Mouse (Mus musculus): ENCODE measurements at regions not wholly inside any gene's neighbourhood (a gene's known extent, or its start where the extent isn't known, plus 50 kb on each side); places are given as distances from the start of the nearest gene placed in this dataset.
A peak's percentile ranks its signal among the peaks of the same experiment; 100 is the strongest.
"Not testable (repeated sequence)": the region's sequence is repeated elsewhere in the genome, so short reads cannot be mapped to it uniquely, and the experiment has no call there.

- Histone ChIP-seq H3K9me3 (ENCODE audit: control insufficient read depth, low read length) (no peaks in the 10 kb centered on the region), H3K4me2 (ENCODE audit: low read depth) (no peak overlapping the region), H3K27me3 (ENCODE audit: control insufficient read depth, insufficient read depth, low read length) (no peaks in the 10 kb centered on the region), H3K4me3 (ENCODE audit: low read depth, low read length) (no peak overlapping the region), H3K36me3 (ENCODE audit: control insufficient read depth, insufficient read depth, low read length) (no peaks in the 10 kb centered on the region), H3K27ac (ENCODE audit: low read depth, low read length) (no peak overlapping the region), H3K9ac (ENCODE audit: low read length) (no peak overlapping the region), H3K4me1 (ENCODE audit: control insufficient read depth, insufficient read depth, low read length) (no peaks in the 10 kb centered on the region)
- DNase-seq (ENCODE audit: low spot score) (no peak), ATAC-seq (ENCODE audit: insufficient read depth, low FRiP score, low TSS enrichment) (no peak)
- 71% methylated on average over 9 of the region's 9 CpGs for WGBS
Measured at GRCm38 (mm10) chr10:85293071-85293783, 93.4 kb upstream of the Btbd11 start.

- Histone ChIP-seq H3K27ac (ENCODE audit: low read depth, low read length) (no peak overlapping the region), H3K4me2 (ENCODE audit: low read depth) (no peak overlapping the region), H3K36me3 (ENCODE audit: control insufficient read depth, insufficient read depth, low read length) (no peaks in the 10 kb centered on the region), H3K9me3 (ENCODE audit: control insufficient read depth, low read length) (no peaks in the 10 kb centered on the region), H3K9ac (ENCODE audit: low read length) (no peak overlapping the region), H3K4me3 (ENCODE audit: low read depth, low read length) (no peak overlapping the region), H3K4me1 (ENCODE audit: control insufficient read depth, insufficient read depth, low read length) (no peaks in the 10 kb centered on the region), H3K27me3 (ENCODE audit: control insufficient read depth, insufficient read depth, low read length) (no peaks in the 10 kb centered on the region)
- ATAC-seq (ENCODE audit: insufficient read depth, low FRiP score, low TSS enrichment), result no peak
- no peak for DNase-seq (ENCODE audit: low spot score)
- 86% methylated on average over 5 of the region's 5 CpGs for WGBS
Measured at GRCm38 (mm10) chr10:85295133-85295887, 91.3 kb upstream of the Btbd11 start.

DNA sequence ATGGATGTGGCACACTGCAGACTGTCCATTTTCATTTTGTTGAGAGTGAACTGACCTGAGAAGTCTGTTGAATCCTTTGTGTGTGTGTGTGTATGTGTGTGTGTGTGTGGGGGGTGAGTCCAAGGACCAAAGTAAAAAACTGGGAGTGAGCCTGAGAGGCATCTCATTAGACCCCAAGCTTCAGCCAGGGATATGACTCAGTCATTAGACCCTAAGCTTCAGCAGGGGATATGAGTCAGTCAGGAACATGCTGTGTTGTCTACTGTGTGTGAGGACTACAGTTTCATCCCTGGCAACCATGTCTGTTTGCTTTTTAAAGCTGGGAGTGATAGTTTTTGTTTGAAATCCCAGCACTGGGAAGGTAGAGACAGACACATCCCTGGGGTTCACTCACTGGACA lies 74.8 kb upstream of the Btbd11 start:
- no peak for ATAC-seq (ENCODE audit: insufficient read depth, low FRiP score, low TSS enrichment)
- no peak overlapping the region for H3K4me2 ChIP-seq (ENCODE audit: low read depth)
- H3K27ac ChIP-seq (ENCODE audit: low read depth, low read length), result no peak overlapping the region
- H3K9ac ChIP-seq (ENCODE audit: low read length), result no peak overlapping the region
- H3K36me3 ChIP-seq (ENCODE audit: control insufficient read depth, insufficient read depth, low read length), result no peaks in the 10 kb centered on the region
- no peaks in the 10 kb centered on the region for H3K27me3 ChIP-seq (ENCODE audit: control insufficient read depth, insufficient read depth, low read length)
- H3K4me3 ChIP-seq (ENCODE audit: low read depth, low read length), result no peak overlapping the region
- H3K4me1 ChIP-seq (ENCODE audit: control insufficient read depth, insufficient read depth, low read length), result no peaks in the 10 kb centered on the region
- no peaks in the 10 kb centered on the region for H3K9me3 ChIP-seq (ENCODE audit: control insufficient read depth, low read length)
- DNase-seq (ENCODE audit: low spot score), result no peak

GRCm38 (mm10) chr10:85313331-85313730 lies 73.3 kb upstream of the Btbd11 start:
- not testable (repeated sequence) for H3K36me3 ChIP-seq (ENCODE audit: control insufficient read depth, insufficient read depth, low read length); ATAC-seq (ENCODE audit: insufficient read depth, low FRiP score, low TSS enrichment); H3K27ac ChIP-seq (ENCODE audit: low read depth, low read length); H3K27me3 ChIP-seq (ENCODE audit: control insufficient read depth, insufficient read depth, low read length); H3K4me2 ChIP-seq (ENCODE audit: low read depth); H3K9me3 ChIP-seq (ENCODE audit: control insufficient read depth, low read length); DNase-seq (ENCODE audit: low spot score); H3K4me3 ChIP-seq (ENCODE audit: low read depth, low read length); H3K4me1 ChIP-seq (ENCODE audit: control insufficient read depth, insufficient read depth, low read length); H3K9ac ChIP-seq (ENCODE audit: low read length)
- 92% methylated on average over 10 of the region's 10 CpGs for WGBS

DNA sequence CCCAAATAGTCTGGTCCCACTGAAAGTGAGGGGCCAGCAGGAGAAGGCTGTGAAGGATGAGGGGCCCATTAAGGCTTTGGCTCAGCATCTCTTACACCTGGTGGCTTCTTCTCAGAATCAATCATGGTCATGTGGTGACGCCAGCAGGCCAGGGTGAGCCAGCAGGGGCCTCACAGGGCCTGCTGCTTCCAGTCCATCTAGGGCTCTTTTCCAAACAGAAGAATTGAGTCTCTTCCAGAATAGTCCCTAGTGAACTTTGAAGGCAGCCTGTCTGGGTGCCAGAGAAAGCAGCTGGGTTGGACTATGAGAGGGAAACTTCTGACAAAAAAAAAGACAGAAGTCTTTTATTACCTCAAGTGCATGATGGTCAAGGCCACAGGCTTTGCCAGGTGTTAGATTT lies 65.6 kb upstream of the Btbd11 start:
- no peaks in the 10 kb centered on the region for H3K9me3 ChIP-seq (ENCODE audit: control insufficient read depth, low read length)
- no peak overlapping the region for H3K27ac ChIP-seq (ENCODE audit: low read depth, low read length)
- H3K9ac ChIP-seq (ENCODE audit: low read length), result no peak overlapping the region
- ATAC-seq (ENCODE audit: insufficient read depth, low FRiP score, low TSS enrichment) (no peak), DNase-seq (ENCODE audit: low spot score) (no peak)
- no peaks in the 10 kb centered on the region for H3K4me1 ChIP-seq (ENCODE audit: control insufficient read depth, insufficient read depth, low read length)
- H3K4me3 ChIP-seq (ENCODE audit: low read depth, low read length), result no peak overlapping the region
- 76% methylated on average over 1 of the region's 1 CpGs for WGBS
- no peak overlapping the region for H3K4me2 ChIP-seq (ENCODE audit: low read depth)
- no peaks in the 10 kb centered on the region for H3K36me3 ChIP-seq (ENCODE audit: control insufficient read depth, insufficient read depth, low read length)
- no peaks in the 10 kb centered on the region for H3K27me3 ChIP-seq (ENCODE audit: control insufficient read depth, insufficient read depth, low read length)

DNA sequence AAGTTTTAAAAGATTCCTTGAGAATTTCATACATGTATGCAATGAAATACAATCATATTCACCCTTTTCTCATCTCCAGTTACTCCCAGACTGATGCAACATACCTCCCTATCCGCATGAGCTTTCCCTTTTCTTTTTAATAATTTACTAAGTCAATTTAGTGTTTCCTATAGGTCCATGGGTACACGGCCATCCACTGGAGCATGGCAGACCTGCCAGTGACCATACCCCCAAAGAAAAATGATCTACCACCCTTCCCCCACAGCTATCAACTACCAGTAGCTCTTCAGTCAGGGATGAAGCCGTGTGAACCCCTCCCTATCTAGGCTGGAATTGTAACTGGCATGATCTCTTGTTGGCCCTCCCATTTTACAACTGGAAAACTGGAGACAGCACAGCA lies 64.3 kb upstream of the Btbd11 start:
- WGBS, result 91% methylated on average over 3 of the region's 3 CpGs
- no peak overlapping the region for H3K4me3 ChIP-seq (ENCODE audit: low read depth, low read length)
- no peak overlapping the region for H3K27ac ChIP-seq (ENCODE audit: low read depth, low read length)
- H3K4me1 ChIP-seq (ENCODE audit: control insufficient read depth, insufficient read depth, low read length), result no peaks in the 10 kb centered on the region
- H3K9ac ChIP-seq (ENCODE audit: low read length), result no peak overlapping the region
- ATAC-seq (ENCODE audit: insufficient read depth, low FRiP score, low TSS enrichment), result no peak
- no peaks in the 10 kb centered on the region for H3K27me3 ChIP-seq (ENCODE audit: control insufficient read depth, insufficient read depth, low read length)
- H3K36me3 ChIP-seq (ENCODE audit: control insufficient read depth, insufficient read depth, low read length), result no peaks in the 10 kb centered on the region
- no peak for DNase-seq (ENCODE audit: low spot score)
- no peak overlapping the region for H3K4me2 ChIP-seq (ENCODE audit: low read depth)
- H3K9me3 ChIP-seq (ENCODE audit: control insufficient read depth, low read length), result no peaks in the 10 kb centered on the region

- ATAC-seq (ENCODE audit: insufficient read depth, low FRiP score, low TSS enrichment) (no peak), DNase-seq (ENCODE audit: low spot score) (no peak)
- H3K27me3 ChIP-seq (ENCODE audit: control insufficient read depth, insufficient read depth, low read length), result no peaks in the 10 kb centered on the region
- H3K27ac ChIP-seq (ENCODE audit: low read depth, low read length), result no peak overlapping the region
- no peaks in the 10 kb centered on the region for H3K4me1 ChIP-seq (ENCODE audit: control insufficient read depth, insufficient read depth, low read length)
- no peak overlapping the region for H3K4me2 ChIP-seq (ENCODE audit: low read depth)
- H3K9me3 ChIP-seq (ENCODE audit: control insufficient read depth, low read length), result no peaks in the 10 kb centered on the region
- H3K36me3 ChIP-seq (ENCODE audit: control insufficient read depth, insufficient read depth, low read length), result no peaks in the 10 kb centered on the region
- H3K9ac ChIP-seq (ENCODE audit: low read length), result no peak overlapping the region
- WGBS, result 87% methylated on average over 3 of the region's 3 CpGs
- H3K4me3 ChIP-seq (ENCODE audit: low read depth, low read length), result no peak overlapping the region
Measured at GRCm38 (mm10) chr10:85329382-85329781, 57.2 kb upstream of the Btbd11 start.

GRCm38 (mm10) chr10:85330938-85331691 lies 55.5 kb upstream of the Btbd11 start:
- H3K9ac ChIP-seq (ENCODE audit: low read length), result no peak overlapping the region
- ATAC-seq (ENCODE audit: insufficient read depth, low FRiP score, low TSS enrichment) (peak; percentile 55), DNase-seq (ENCODE audit: low spot score) (peak; percentile 74)
- no peaks in the 10 kb centered on the region for H3K27me3 ChIP-seq (ENCODE audit: control insufficient read depth, insufficient read depth, low read length)
- no peaks in the 10 kb centered on the region for H3K4me1 ChIP-seq (ENCODE audit: control insufficient read depth, insufficient read depth, low read length)
- no peak overlapping the region for H3K4me3 ChIP-seq (ENCODE audit: low read depth, low read length)
- no peaks in the 10 kb centered on the region for H3K36me3 ChIP-seq (ENCODE audit: control insufficient read depth, insufficient read depth, low read length)
- 10% methylated on average over 13 of the region's 13 CpGs for WGBS
- H3K27ac ChIP-seq (ENCODE audit: low read depth, low read length), result no peak overlapping the region
- H3K4me2 ChIP-seq (ENCODE audit: low read depth), result peak overlapping the region; percentile 24
- no peaks in the 10 kb centered on the region for H3K9me3 ChIP-seq (ENCODE audit: control insufficient read depth, low read length)
